Mouse (Mus musculus) kidney, adult 2 months (tissue): ENCODE results near the gene Lamp1. TPM values are rescaled to one million over a fixed set of nuclear protein-coding genes. Genes with fewer than 3 reads are reported as not detected.

ENCODE experiments used
- DNase-seq: peaks from one replicate; pipeline ENCODE4 v3.0.0; 2021
- H3K27ac ChIP-seq: fragments of 200-500 bp; 2 replicates; pipeline ENCODE4 v1.5.1; 2012; ENCODE audit warnings: low read depth, low read length, control low read depth, inconsistent platforms; ENCODE audit not compliant: insufficient read depth
- H3K27me3 ChIP-seq: fragments of 200-500 bp; replicated peaks from 2 replicates; pipeline ENCODE4 v1.6.1; 2012; ENCODE audit warnings: mild to moderate bottlenecking, moderate library complexity, low read length, inconsistent platforms; ENCODE audit not compliant: control insufficient read depth, insufficient read depth
- H3K36me3 ChIP-seq: fragments of 200-500 bp; 2 replicates; pipeline ENCODE4 v1.6.1; 2012; ENCODE audit warnings: mild to moderate bottlenecking, moderate library complexity, low read length, inconsistent platforms; ENCODE audit not compliant: control insufficient read depth, insufficient read depth
- H3K4me1 ChIP-seq: fragments of 200-500 bp; 2 replicates; pipeline ENCODE4 v1.6.1; 2011; ENCODE audit warnings: low read length; ENCODE audit not compliant: control insufficient read depth, insufficient read depth
- H3K4me3 ChIP-seq: fragments of 200-500 bp; 2 replicates; pipeline ENCODE4 v1.5.1; 2011; ENCODE audit warnings: mild to moderate bottlenecking, low read depth, low read length, control low read depth; ENCODE audit not compliant: insufficient read depth
- CTCF ChIP-seq: fragments of 200-500 bp; conservative IDR thresholded peaks from 2 replicates; pipeline ENCODE4 v1.5.1; 2011; ENCODE audit warnings: low read depth, mild to moderate bottlenecking, control low read depth, low read length, moderate library complexity, mixed read lengths; ENCODE audit not compliant: insufficient read depth, insufficient read length
- POLR2A ChIP-seq: fragments of 200-500 bp; IDR thresholded peaks from one replicate; pipeline ENCODE4 v1.6.1; 2011; ENCODE audit warnings: low read depth, low read length, control low read depth
- WGBS: fragments of 180-500 bp; shearing (Covaris S2); methylation state at CpG from one replicate; pipeline ENCODE4 v1.1.7; 2018; 5-methylcytosine and 5-hydroxymethylcytosine counted together
- polyA plus RNA-seq: library from polyadenylated mRNA; depleted of rRNA; stranded (reverse); fragments of >200 nt; gene quantifications from 2 replicates; pipeline ENCODE4 v1.2.3, GENCODE M21; 2012

Gene Lamp1
- polyA plus RNA-seq, 1 experiment = 1,404 TPM

- WGBS = 47% methylated on average over 1 of the region's 1 CpGs
- peaks cover 8% of the 10 kb centered on the region for H3K36me3 ChIP-seq
- peak; percentile 51 for DNase-seq
- no peak overlapping the region for H3K4me3 ChIP-seq
- no peak overlapping the region for H3K27ac ChIP-seq
- peaks cover 27% of the 10 kb centered on the region for H3K4me1 ChIP-seq
- TF ChIP-seq CTCF = no peak
- no peak for TF ChIP-seq POLR2A
- no peaks in the 10 kb centered on the region for H3K27me3 ChIP-seq
Measured at GRCm38 (mm10) chr8:13163563-13163962, 4.6 kb downstream of the Lamp1 start.

- H3K4me3 ChIP-seq = no peak overlapping the region
- H3K4me1 ChIP-seq = peaks cover 25% of the 10 kb centered on the region
- peaks cover 10% of the 10 kb centered on the region for H3K36me3 ChIP-seq
- H3K27ac ChIP-seq = no peak overlapping the region
- WGBS = 58% methylated on average over 5 of the region's 5 CpGs
- H3K27me3 ChIP-seq = no peaks in the 10 kb centered on the region
- DNase-seq = no peak
- no peak for TF ChIP-seq CTCF
Measured at GRCm38 (mm10) chr8:13164361-13164760, 5.4 kb downstream of the Lamp1 start.

- no peak overlapping the region for H3K4me3 ChIP-seq
- peaks cover 17% of the 10 kb centered on the region for H3K36me3 ChIP-seq
- DNase-seq = no peak
- TF ChIP-seq POLR2A = no peak
- no peak for TF ChIP-seq CTCF
- H3K27ac ChIP-seq = no peak overlapping the region
- no peaks in the 10 kb centered on the region for H3K27me3 ChIP-seq
- H3K4me1 ChIP-seq = peaks cover 3% of the 10 kb centered on the region; the same call in 1 of the 2 replicates
- 10% methylated on average over 1 of the region's 1 CpGs for WGBS
Measured at GRCm38 (mm10) chr8:13170510-13170909, 11.5 kb downstream of the Lamp1 start.

GRCm38 (mm10) chr8:13174305-13174704, 15.3 kb downstream of the Lamp1 start:
- Histone ChIP-seq H3K36me3 (peaks cover 7% of the 10 kb centered on the region), H3K27me3 (no peaks in the 10 kb centered on the region), H3K4me3 (no peak overlapping the region), H3K4me1 (peaks cover 3% of the 10 kb centered on the region; the same call in 1 of the 2 replicates), H3K27ac (no peak overlapping the region)
- WGBS = 57% methylated on average over 4 of the region's 4 CpGs
- DNase-seq = peak; percentile 39
- TF ChIP-seq POLR2A = no peak
- no peak for TF ChIP-seq CTCF

DNA sequence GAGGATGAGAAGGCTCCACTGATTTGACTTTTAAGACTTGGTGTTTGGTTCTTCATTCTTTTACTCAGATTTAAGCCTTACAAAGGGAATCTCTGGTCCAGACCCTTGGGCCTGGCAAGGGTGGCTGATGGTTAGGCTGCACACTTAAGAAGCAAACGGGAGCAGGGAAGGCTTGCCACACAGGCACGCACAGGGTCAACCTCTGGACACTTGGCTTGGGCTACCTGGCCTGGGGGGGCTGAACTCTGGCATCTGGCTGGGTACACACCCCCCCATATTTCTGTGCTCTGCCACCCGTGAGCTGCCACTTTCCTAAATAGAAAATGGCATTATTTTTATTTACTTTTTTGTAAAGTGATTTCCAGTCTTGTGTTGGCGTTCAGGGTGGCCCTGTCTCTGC, 15.8 kb downstream of the Lamp1 start:
- peaks cover 7% of the 10 kb centered on the region for H3K36me3 ChIP-seq
- WGBS = 65% methylated on average over 4 of the region's 4 CpGs
- H3K4me3 ChIP-seq = no peak overlapping the region
- no peaks in the 10 kb centered on the region for H3K27me3 ChIP-seq
- peak; percentile 67 for DNase-seq
- H3K4me1 ChIP-seq = peaks cover 3% of the 10 kb centered on the region; the same call in 1 of the 2 replicates
- no peak for TF ChIP-seq POLR2A
- TF ChIP-seq CTCF = no peak
- no peak overlapping the region for H3K27ac ChIP-seq

- WGBS = 63% methylated on average over 1 of the region's 1 CpGs
- H3K27me3 ChIP-seq = no peaks in the 10 kb centered on the region
- H3K4me1 ChIP-seq = peaks cover 5% of the 10 kb centered on the region; the same call in 1 of the 2 replicates
- TF ChIP-seq POLR2A (no peak), CTCF (no peak)
- no peak overlapping the region for H3K4me3 ChIP-seq
- H3K36me3 ChIP-seq = peaks cover 7% of the 10 kb centered on the region
- DNase-seq = peak; percentile 57
- H3K27ac ChIP-seq = no peak overlapping the region
Measured at GRCm38 (mm10) chr8:13175650-13176049, 16.7 kb downstream of the Lamp1 start.

DNA sequence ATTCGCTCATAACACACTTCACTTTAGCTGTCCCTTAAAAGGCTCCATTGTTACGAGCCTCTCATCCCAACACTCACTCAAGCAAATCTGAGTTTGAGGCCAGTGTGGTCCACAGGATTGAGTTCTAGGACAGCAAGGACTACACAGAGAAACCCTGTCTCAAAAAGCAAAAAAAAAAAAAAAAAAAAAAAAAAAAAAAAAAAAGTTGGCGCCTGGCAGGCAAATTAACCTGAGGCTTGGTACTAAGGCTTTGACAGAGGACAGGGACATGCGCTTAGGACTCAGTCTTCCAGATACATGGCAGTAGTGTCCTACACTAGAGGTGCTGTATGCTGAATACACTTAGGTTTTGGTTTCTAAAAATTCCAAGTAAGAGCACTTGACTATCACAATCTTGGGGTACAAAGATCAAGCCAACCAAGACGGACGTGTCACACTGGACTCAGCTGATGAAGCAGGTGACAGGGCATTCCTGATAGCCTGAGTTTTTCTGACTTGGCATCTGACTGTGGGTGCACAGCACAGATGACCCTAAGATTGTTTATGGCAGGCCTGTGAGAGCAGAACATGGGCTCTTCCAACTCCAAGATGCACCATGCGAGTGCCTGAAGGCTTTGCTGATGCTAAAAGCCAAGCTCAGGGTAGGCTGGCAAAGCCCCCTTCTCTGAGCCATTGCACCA, 18.4 kb downstream of the Lamp1 start:
- Histone ChIP-seq H3K27ac (no peak overlapping the region), H3K4me3 (no peak overlapping the region), H3K27me3 (no peaks in the 10 kb centered on the region), H3K4me1 (peaks cover 5% of the 10 kb centered on the region; the same call in 1 of the 2 replicates), H3K36me3 (peaks cover 5% of the 10 kb centered on the region; the same call in 1 of the 2 replicates)
- no peak for DNase-seq
- TF ChIP-seq CTCF (no peak), POLR2A (no peak)
- WGBS = 71% methylated on average over 7 of the region's 7 CpGs
